Mouse (Mus musculus) embryonic facial prominence, embryonic 10.5 days (tissue): Measurements from ENCODE around the gene Ptprk. TPM values are rescaled to one million over a fixed set of nuclear protein-coding genes. Genes with fewer than 3 reads are reported as not detected.
A peak's percentile ranks its signal among the peaks of the same experiment; 100 is the strongest.

ENCODE experiments used
- DNase-seq: peaks from one replicate; pipeline ENCODE4 v3.0.0-alpha.2; 2017; ENCODE audit warnings: low spot score
- H3K27ac ChIP-seq: fragments of 300-500 bp; sonication (generic); replicated peaks from 2 replicates; pipeline ENCODE4 v1.5.1; 2016; ENCODE audit warnings: mild to moderate bottlenecking
- H3K27me3 ChIP-seq: fragments of 300-500 bp; sonication (generic); replicated peaks from 2 replicates; pipeline ENCODE4 v1.6.1; 2016; ENCODE audit warnings: low read depth, mild to moderate bottlenecking; ENCODE audit not compliant: poor library complexity, severe bottlenecking
- H3K36me3 ChIP-seq: fragments of 300-500 bp; sonication (generic); replicated peaks from 2 replicates; pipeline ENCODE4 v1.6.1; 2016; ENCODE audit warnings: mild to moderate bottlenecking, moderate library complexity
- H3K4me1 ChIP-seq: fragments of 300-500 bp; sonication (generic); 2 replicates; pipeline ENCODE4 v1.6.1; 2016
- H3K4me3 ChIP-seq: fragments of 300-500 bp; sonication (generic); 2 replicates; pipeline ENCODE4 v1.5.1; 2016; ENCODE audit warnings: mild to moderate bottlenecking, moderate library complexity
- H3K9me3 ChIP-seq: fragments of 300-500 bp; sonication (generic); 2 replicates; pipeline ENCODE4 v1.6.1; 2016; ENCODE audit warnings: mild to moderate bottlenecking
- WGBS: fragments of 180-500 bp; shearing (Covaris S2); methylation state at CpG from one replicate; pipeline ENCODE4 v1.1.7; 2016; 5-methylcytosine and 5-hydroxymethylcytosine counted together
- polyA plus RNA-seq: library from polyadenylated mRNA; unstranded; fragments of >200 nt; fragmentation: Nextera tagmentation; extraction: Ambion mirVana; gene quantifications from 2 replicates; pipeline ENCODE4 v1.2.1, GENCODE M21; 2016

Ptprk gene
- polyA plus RNA-seq = 47.4 and 48.2 TPM in 2 replicates

GRCm38 (mm10) chr10:28074653-28075451 lies at the start of gene Ptprk:
Gene Ptprk, plus strand, starts transcription at chr10:28074820.
- peak within 1 kb of the TSS; percentile 86 for H3K4me3 ChIP-seq
- DNase-seq = peak; percentile 96
- no peaks in the 10 kb centered on the region for H3K36me3 ChIP-seq
- H3K27ac ChIP-seq = peak within 1 kb of the TSS; percentile 98
- peaks cover 27% of the 10 kb centered on the region for H3K4me1 ChIP-seq
- H3K27me3 ChIP-seq = no peaks in the 10 kb centered on the region
- no peaks in the 10 kb centered on the region for H3K9me3 ChIP-seq
- under 1% methylated on average over 77 of the region's 77 CpGs for WGBS

GRCm38 (mm10) chr10:28027791-28028190 lies 46.8 kb upstream of the Ptprk start:
- Histone ChIP-seq H3K4me3 (no peak overlapping the region), H3K27ac (no peak overlapping the region), H3K4me1 (no peaks in the 10 kb centered on the region), H3K27me3 (no peaks in the 10 kb centered on the region), H3K9me3 (no peaks in the 10 kb centered on the region), H3K36me3 (no peaks in the 10 kb centered on the region)
- 76% methylated on average over 2 of the region's 2 CpGs for WGBS
- DNase-seq = no peak

- 95% methylated on average over 1 of the region's 1 CpGs for WGBS
- no peaks in the 10 kb centered on the region for H3K27me3 ChIP-seq
These were observed 38.2 kb upstream of the Ptprk start for GRCm38 (mm10) chr10:28036456-28036855.

DNA sequence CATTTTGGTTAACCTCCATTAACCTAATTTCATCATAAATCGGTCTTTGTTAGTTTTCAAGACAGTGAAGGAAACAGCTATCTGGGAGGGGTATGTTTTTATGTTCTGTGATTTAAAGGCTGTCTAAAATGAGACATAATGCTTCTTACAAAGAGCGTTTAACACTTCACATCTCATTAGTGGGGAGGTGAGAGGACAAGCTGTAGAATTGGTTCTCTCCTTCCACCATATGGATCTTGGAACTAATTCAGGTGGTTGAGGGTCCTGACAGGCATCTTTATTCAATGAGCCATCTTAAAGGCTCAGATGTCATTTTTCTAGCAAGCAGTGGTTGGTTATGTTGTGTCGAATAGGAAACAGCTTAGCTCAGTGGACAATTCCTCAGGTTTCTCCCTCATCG lies 19.9 kb upstream of the Ptprk start:
- Histone ChIP-seq H3K9me3 (no peaks in the 10 kb centered on the region), H3K36me3 (no peaks in the 10 kb centered on the region), H3K4me3 (no peak overlapping the region), H3K27ac (no peak overlapping the region), H3K4me1 (no peaks in the 10 kb centered on the region), H3K27me3 (no peaks in the 10 kb centered on the region)
- no peak for DNase-seq
- 75% methylated on average over 4 of the region's 4 CpGs for WGBS

More at GRCm38 (mm10) chr10:28036456-28036855, 38.2 kb upstream of the Ptprk start:
- DNase-seq = no peak
- Histone ChIP-seq H3K27ac (no peak overlapping the region), H3K4me1 (no peaks in the 10 kb centered on the region), H3K4me3 (no peak overlapping the region), H3K9me3 (no peaks in the 10 kb centered on the region), H3K36me3 (no peaks in the 10 kb centered on the region)

- no peaks in the 10 kb centered on the region for H3K4me1 ChIP-seq
- no peak overlapping the region for H3K27ac ChIP-seq
- no peaks in the 10 kb centered on the region for H3K9me3 ChIP-seq
- H3K4me3 ChIP-seq = no peak overlapping the region
- no peaks in the 10 kb centered on the region for H3K27me3 ChIP-seq
- no peak for DNase-seq
- no peaks in the 10 kb centered on the region for H3K36me3 ChIP-seq
- WGBS = 85% methylated on average over 1 of the region's 1 CpGs
These were observed 15.4 kb upstream of the Ptprk start for GRCm38 (mm10) chr10:28059222-28059621.

GRCm38 (mm10) chr10:28067997-28068396 lies 6.6 kb upstream of the Ptprk start:
- 91% methylated on average over 5 of the region's 5 CpGs for WGBS
- no peaks in the 10 kb centered on the region for H3K36me3 ChIP-seq
- H3K9me3 ChIP-seq = no peaks in the 10 kb centered on the region
- H3K27me3 ChIP-seq = no peaks in the 10 kb centered on the region
- DNase-seq = no peak
- H3K4me3 ChIP-seq = no peak overlapping the region
- 0 out of 2 replicates have a peak, but pooled peaks cover 7% of the 10 kb centered on the region for H3K4me1 ChIP-seq
- H3K27ac ChIP-seq = no peak overlapping the region

DNA sequence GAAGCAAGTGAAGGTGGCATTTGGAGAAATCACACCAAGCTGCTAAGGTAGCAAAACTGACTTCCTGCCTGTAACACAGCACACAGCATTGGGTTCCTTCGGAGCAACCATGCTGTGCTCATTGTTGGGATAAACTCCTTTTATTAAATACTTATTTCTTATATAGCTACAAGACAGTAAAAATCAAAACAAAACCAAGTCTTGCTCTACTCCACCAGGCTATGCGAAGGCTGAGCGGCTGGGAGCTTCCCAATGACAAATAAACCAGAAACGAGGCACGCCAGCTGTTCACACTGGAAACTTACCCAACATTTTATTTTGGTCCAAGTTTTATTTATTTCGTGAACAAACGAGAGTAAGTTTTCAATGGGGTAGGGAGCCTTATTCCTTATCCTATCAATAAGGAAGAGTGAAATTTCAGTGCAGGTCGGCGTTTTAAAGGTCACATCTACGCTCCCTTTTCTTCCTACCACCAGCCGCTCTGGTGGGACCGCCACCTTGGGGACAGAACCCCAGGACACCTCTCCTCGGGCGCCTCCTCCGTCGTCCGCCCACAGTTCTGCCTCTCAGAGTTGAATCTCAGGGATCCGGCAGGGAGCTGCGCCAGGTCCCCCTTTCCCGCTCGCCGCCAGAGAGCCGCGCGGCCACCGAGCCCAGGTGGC lies 498 bp upstream of the Ptprk start:
- Histone ChIP-seq H3K4me3 (peak overlapping the region; percentile 86), H3K27ac (peak overlapping the region; percentile 98), H3K9me3 (no peaks in the 10 kb centered on the region), H3K4me1 (peaks cover 27% of the 10 kb centered on the region), H3K27me3 (no peaks in the 10 kb centered on the region), H3K36me3 (no peaks in the 10 kb centered on the region)
- whole genome bisulfite sequencing = under 1% methylated on average over 26 of the region's 26 CpGs
- peak; percentile 51 for DNase-seq

DNA sequence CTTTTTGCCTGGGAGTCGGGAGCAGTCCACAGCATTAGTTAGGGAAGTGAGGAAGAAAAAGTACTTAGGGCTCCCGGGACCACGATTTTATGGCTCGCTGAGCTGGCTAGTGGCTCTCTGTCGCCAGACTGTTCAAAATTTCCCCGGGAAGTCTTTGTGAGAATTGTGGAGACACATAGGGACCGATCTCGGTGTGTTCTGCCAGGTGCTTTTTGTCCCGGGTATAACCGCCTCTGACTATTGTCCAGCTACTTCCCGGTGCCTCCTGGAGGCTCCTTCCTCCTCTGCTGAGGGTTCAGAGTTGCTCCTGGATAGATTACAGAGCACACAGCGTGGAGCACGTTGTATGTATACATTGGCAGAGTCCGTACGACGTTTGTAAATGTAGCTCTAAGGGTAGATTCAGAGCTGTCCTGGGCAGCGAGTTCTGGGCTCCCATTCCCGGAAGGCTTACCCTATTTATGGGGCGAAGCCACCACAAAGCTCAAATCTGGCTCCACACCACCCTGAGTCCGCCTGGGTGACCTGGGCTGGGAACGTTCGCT lies 943 bp downstream of the Ptprk start:
- no peaks in the 10 kb centered on the region for H3K36me3 ChIP-seq
- no peaks in the 10 kb centered on the region for H3K27me3 ChIP-seq
- WGBS = under 1% methylated on average over 22 of the region's 22 CpGs
- H3K9me3 ChIP-seq = no peaks in the 10 kb centered on the region
- H3K4me1 ChIP-seq = peaks cover 27% of the 10 kb centered on the region
- peak overlapping the region; percentile 86 for H3K4me3 ChIP-seq
- peak overlapping the region; percentile 98 for H3K27ac ChIP-seq
- DNase-seq = peak; percentile 55

DNA sequence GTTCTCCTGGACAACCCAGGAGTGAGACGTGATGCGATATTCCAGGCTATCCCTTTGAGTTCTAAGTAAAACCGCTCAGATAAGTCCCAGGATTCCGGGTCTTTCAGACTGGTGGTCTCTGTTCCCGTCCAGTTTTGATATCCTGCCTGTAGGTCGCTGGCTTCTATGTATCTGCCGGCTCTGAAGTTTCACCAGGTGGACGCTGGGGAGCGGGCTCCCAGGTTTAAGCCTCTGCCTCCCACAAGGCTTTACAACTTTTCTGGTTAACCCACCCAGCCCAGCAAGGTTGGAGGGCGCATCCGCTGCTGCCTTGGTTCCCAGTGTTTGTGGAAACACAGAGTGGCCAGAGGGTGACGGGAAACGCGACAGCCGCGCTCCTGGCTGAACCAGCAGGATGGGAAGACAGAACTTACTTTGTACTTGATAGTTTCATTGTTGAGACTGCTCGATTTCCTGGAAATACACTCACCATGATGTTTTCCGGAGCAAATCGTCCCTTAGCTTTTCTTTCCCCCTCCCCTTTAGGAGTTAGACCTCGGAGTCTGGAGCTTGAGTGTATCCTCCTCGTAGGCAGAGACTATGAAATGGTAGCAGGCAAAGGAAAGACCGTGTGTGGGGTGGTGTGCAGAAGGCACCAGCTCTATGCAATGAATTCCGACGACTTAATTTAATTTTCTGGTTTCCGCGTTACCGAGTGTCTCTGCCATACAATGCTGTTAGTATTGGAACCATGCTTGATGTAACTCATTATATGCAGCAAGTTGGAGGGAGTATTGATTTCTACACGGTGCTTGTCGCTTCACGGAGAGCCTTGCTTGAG lies 1.6 kb downstream of the Ptprk start:
- peak overlapping the region; percentile 98 for H3K27ac ChIP-seq
- WGBS = 4% methylated on average over 30 of the region's 30 CpGs
- H3K4me1 ChIP-seq = peaks cover 27% of the 10 kb centered on the region
- no peaks in the 10 kb centered on the region for H3K9me3 ChIP-seq
- H3K27me3 ChIP-seq = no peaks in the 10 kb centered on the region
- peak overlapping the region; percentile 86 for H3K4me3 ChIP-seq
- H3K36me3 ChIP-seq = no peaks in the 10 kb centered on the region
- peak; percentile 75 for DNase-seq

DNA sequence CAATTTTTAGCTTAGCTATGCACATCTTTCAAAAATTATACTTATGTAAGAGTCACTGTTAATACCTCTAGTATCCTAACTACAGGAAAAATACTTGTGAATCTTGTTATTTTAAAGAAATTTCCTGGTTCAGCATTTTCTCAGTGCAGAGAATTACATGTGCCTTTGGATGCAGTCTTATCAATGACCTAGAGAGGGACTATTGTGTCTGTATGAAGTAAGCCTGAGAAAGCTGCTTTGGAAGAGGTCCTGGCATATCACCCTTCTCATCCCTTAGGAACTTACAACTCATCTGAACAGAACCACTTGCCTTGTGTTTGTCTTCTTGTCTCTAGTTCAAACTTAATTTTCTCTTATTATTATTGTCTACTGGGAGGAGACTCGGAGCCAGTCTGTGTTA lies 3.6 kb downstream of the Ptprk start:
- peaks cover 28% of the 10 kb centered on the region for H3K4me1 ChIP-seq
- H3K9me3 ChIP-seq = no peaks in the 10 kb centered on the region
- 89% methylated on average over 1 of the region's 1 CpGs for WGBS

DNA sequence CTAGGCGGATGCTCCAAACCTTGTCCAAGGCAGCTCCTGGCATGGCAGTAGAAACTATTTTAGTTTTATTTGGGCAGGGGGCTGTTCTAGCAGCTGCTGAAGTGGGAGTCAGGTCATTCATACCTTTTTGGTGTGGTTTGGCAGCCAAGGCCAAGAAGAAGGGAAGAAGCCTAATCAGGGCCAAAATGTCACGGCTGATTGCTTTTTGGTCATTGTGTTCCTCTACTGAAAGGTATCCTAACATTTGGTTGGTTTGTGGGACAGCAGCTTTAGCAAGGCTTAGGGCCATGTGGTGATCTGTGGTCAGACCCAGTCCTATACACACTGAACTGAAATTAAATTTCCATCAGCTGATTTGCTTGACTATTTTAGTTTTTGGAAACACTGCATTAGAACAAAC lies 6.6 kb downstream of the Ptprk start:
- peaks cover 25% of the 10 kb centered on the region; the same call in 1 of the 2 replicates for H3K4me1 ChIP-seq
- H3K27ac ChIP-seq = no peak overlapping the region
- WGBS = 95% methylated on average over 2 of the region's 2 CpGs
- no peak for DNase-seq
- no peak overlapping the region for H3K4me3 ChIP-seq
- no peaks in the 10 kb centered on the region for H3K9me3 ChIP-seq
- H3K36me3 ChIP-seq = no peaks in the 10 kb centered on the region
- no peaks in the 10 kb centered on the region for H3K27me3 ChIP-seq

More for the DNA sequence above, 3.6 kb downstream of the Ptprk start:
- H3K4me3 ChIP-seq = no peak overlapping the region
- H3K36me3 ChIP-seq = no peaks in the 10 kb centered on the region
- no peaks in the 10 kb centered on the region for H3K27me3 ChIP-seq
- no peak overlapping the region for H3K27ac ChIP-seq
- DNase-seq = no peak

GRCm38 (mm10) chr10:28083183-28083582 lies 8.6 kb downstream of the Ptprk start:
- H3K4me3 ChIP-seq = no peak overlapping the region
- H3K27me3 ChIP-seq = no peaks in the 10 kb centered on the region
- no peak for DNase-seq
- H3K27ac ChIP-seq = no peak overlapping the region
- no peaks in the 10 kb centered on the region for H3K36me3 ChIP-seq
- WGBS = 80% methylated on average over 2 of the region's 2 CpGs
- peaks cover 15% of the 10 kb centered on the region; the same call in 1 of the 2 replicates for H3K4me1 ChIP-seq
- no peaks in the 10 kb centered on the region for H3K9me3 ChIP-seq
